Mouse (Mus musculus): Measurements from ENCODE around the gene Tmem221.

DNA sequence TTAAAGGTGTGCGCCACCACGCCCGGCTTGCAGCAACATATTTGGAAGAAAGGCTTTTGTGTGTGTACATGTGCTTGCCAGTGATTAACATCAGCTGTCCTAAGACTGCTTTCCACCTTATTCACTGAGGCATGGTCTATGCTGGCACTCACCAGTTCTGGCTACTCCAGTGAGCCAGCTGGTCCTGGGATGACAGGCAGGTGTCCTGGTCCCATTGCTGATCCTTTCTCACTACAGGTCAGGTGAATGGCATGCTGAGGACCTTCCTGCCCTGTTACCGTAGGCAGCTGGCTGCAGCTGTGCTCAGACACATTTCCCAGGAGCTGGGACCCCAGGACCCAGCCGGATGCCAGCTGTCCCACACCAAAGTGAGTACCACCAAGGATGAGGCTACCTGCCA lies 40.2 kb upstream of the Tmem221 start:
- TF ChIP-seq CTCF (IDR thresholded peaks at IDR 0.05; ENCODE audit: low read depth, low read length) (no peak), POLR2A (IDR thresholded peaks at IDR 0.05; ENCODE audit: borderline replicate concordance, low read depth, low read length) (no peak)
